Mouse (Mus musculus) spleen, postnatal 36 days (tissue): ENCODE data around the gene Mybpc1.
"Not testable (repeated sequence)": the region's sequence is repeated elsewhere in the genome, so short reads cannot be mapped to it uniquely, and the experiment has no call there.

ENCODE experiments used
- DNase-seq, 2 experiments: peaks; one replicate each; pipeline ENCODE4 v3.0.0; 2022; ENCODE audit warnings: low spot score in 2 of 2, mixed read lengths in 1 of 2

The Mybpc1 gene

GRCm38 (mm10) chr10:88494959-88495587 lies 109.9 kb downstream of the Mybpc1 start:
- DNase-seq: no peak

DNA sequence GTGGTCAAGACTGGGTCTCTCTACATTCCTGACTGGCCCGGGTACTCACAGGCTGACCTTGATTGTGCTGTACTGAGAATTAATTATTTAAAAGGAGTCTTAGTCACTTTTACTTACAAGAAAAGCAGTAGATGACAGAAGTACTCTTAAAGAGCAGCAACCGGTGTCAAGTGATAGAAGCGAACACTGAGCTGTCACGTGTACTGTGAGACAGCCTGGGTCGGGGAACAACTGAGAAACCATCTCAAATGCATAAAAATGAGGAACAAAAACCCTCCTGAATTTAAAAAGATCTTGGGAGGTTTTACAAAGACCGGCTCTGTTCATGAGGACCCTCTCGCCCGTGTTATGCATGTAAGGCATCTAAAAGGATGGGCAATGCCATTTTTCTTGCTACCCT lies 112.3 kb downstream of the Mybpc1 start:
- peak in 1 of 2 experiments; percentile 12 for DNase-seq

- no peak for DNase-seq
Measured at GRCm38 (mm10) chr10:88491632-88492031, 113.3 kb downstream of the Mybpc1 start.

DNA sequence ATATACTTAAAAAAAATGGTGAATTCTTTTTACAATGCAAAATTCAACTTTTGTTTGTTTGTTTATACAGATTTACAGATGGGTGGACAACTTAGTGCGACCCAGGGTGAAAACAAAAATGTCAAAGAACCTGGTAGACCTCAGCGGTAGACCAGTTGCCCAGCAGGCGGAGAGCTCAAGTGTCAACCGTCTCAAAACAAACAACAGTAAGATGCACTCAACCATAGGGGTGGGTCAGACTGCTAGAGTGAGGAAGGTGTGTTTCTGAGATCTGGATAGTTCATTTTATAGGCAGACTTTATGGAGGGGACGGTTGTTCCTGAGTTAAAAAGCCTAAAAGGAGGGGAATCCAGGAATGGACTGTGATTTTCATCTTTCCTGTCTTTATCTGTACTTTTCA lies 116.3 kb downstream of the Mybpc1 start:
- no peak for DNase-seq

DNA sequence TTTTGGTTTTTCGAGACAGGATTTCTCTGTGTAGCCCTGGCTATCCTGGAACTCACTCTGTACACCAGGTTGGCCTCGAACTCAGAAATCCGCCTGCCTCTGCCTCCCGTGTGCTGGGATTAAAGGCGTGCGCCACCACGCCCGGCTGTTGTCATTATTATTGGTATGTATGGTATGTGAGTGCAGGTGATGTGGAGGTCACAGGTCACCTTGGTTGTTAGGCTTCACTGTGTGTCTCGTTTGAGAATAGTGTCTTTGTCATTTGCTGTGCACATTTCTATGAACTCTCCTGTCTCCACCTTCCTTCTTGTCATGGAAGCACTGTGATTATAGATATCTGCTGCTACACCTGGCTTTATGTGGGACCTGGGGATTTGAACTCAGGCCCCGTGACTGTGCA lies 122.1 kb downstream of the Mybpc1 start:
- not testable (repeated sequence) for DNase-seq
